Mouse (Mus musculus) stomach, postnatal 0 days (tissue): ENCODE measurements around the gene Mtfmt. TPM values are rescaled to one million over a fixed set of nuclear protein-coding genes. Genes with fewer than 3 reads are reported as not detected.
A peak's percentile ranks its signal among the peaks of the same experiment; 100 is the strongest.

ENCODE experiments used
- ATAC-seq: fragments of 200-750 bp; cut with Nextera tagmentation; 2 replicates; pipeline ENCODE4 v1.8.0; 2017; ENCODE audit not compliant: low FRiP score, low TSS enrichment
- DNase-seq: peaks from one replicate; pipeline ENCODE4 v3.0.0-alpha.2; 2016; ENCODE audit warnings: low spot score
- H3K27ac ChIP-seq: fragments of 300-500 bp; sonication (generic); replicated peaks from 2 replicates; pipeline ENCODE4 v1.5.1; 2014; ENCODE audit warnings: mild to moderate bottlenecking, control low read depth
- H3K27me3 ChIP-seq: fragments of 300-500 bp; sonication (generic); 2 replicates; pipeline ENCODE4 v1.6.1; 2014; ENCODE audit warnings: low read length; ENCODE audit not compliant: control insufficient read depth, insufficient read depth
- H3K36me3 ChIP-seq: fragments of 300-500 bp; sonication (generic); 2 replicates; pipeline ENCODE4 v1.6.1; 2014; ENCODE audit warnings: low read length, mixed read lengths; ENCODE audit not compliant: control insufficient read depth, insufficient read depth
- H3K4me1 ChIP-seq: fragments of 300-500 bp; sonication (generic); replicated peaks from 2 replicates; pipeline ENCODE4 v1.6.1; 2014; ENCODE audit warnings: antibody characterized with exemption; ENCODE audit not compliant: control insufficient read depth, insufficient read depth
- H3K4me2 ChIP-seq: fragments of 300-500 bp; sonication (generic); replicated peaks from 2 replicates; pipeline ENCODE4 v1.6.1; 2014; ENCODE audit warnings: low read depth, mild to moderate bottlenecking, control low read depth, moderate library complexity
- H3K4me3 ChIP-seq: fragments of 300-500 bp; sonication (generic); 2 replicates; pipeline ENCODE4 v1.5.1; 2014; ENCODE audit warnings: low read depth, low read length, control low read depth
- H3K9ac ChIP-seq: fragments of 300-500 bp; sonication (generic); 2 replicates; pipeline ENCODE4 v1.6.1; 2014; ENCODE audit warnings: mild to moderate bottlenecking, low read length, control low read depth, mixed read lengths
- H3K9me3 ChIP-seq: fragments of 300-500 bp; sonication (generic); 2 replicates; pipeline ENCODE4 v1.6.1; 2016; ENCODE audit warnings: low read length; ENCODE audit not compliant: control insufficient read depth
- CTCF ChIP-seq: IDR thresholded peaks from 2 replicates; pipeline ENCODE4 v1.5.1; 2016; ENCODE audit warnings: antibody characterized with exemption, low read depth, mild to moderate bottlenecking, moderate library complexity
- EP300 ChIP-seq: optimal IDR thresholded peaks from 2 replicates; pipeline ENCODE3; 2016; ENCODE audit warnings: antibody characterized with exemption
- WGBS: fragments of 180-500 bp; shearing (Covaris S2); extraction: QIAGEN DNeasy Blood & Tissue Kit; methylation state at CpG from one replicate; pipeline ENCODE4 v1.1.7; 2014; 5-methylcytosine and 5-hydroxymethylcytosine counted together
- polyA plus RNA-seq: library from polyadenylated mRNA; unstranded; fragments of >200 nt; fragmentation: Nextera tagmentation; extraction: Ambion mirVana; gene quantifications from 2 replicates; pipeline ENCODE4 v1.2.1, GENCODE M21; 2015

The Mtfmt gene
- polyA plus RNA-seq, 1 experiment from 2014 or later: 12.4 TPM

DNA sequence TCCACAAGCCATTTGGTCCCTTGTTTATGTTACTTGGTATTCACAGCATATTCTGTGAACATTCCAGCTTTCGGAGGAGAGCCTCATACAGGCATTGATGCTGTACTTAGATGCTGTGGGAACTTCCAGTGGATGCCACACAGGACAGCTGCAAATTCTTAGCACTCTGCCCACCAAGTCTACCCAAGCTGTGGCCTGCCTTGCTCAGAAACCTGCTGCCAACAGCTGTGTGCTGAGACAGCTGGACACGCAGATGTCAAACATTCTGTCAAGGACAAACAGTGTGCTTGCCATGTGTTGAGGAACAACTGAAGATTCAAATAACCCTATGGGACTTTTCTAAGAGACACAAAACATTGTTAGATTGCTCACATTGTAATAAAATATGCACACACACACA is 23.4 kb downstream of the Mtfmt start:
- WGBS: 74% methylated on average over 2 of the region's 2 CpGs
- Histone ChIP-seq H3K9ac (no peak overlapping the region), H3K4me3 (no peak overlapping the region), H3K27me3 (no peaks in the 10 kb centered on the region), H3K27ac (no peak overlapping the region), H3K9me3 (no peaks in the 10 kb centered on the region), H3K4me2 (no peak overlapping the region), H3K4me1 (no peaks in the 10 kb centered on the region), H3K36me3 (no peaks in the 10 kb centered on the region)
- DNase-seq: no peak
- TF ChIP-seq EP300 (no peak), CTCF (no peak)
- no peak for ATAC-seq

DNA sequence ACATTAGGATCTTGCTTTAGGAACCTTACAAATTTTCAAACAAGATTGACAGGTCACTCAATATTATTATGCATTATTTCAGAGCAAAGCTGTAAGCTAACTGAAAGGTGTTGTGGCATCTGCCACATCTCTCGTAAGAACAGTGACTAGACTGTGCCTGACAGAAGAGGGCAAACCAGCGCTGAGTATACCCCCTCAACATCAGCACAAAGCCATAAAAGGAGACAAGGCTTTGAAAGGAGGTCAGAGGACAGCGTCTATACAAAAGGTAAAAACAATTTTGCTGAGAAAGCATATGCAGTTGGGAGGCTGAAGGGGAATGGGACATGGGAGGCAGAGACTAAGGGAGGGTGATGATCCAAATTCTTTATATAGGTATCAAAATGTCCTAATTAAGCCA is 24.6 kb downstream of the Mtfmt start:
- H3K4me3 ChIP-seq: peak overlapping the region; percentile 90
- no peak for DNase-seq
- ATAC-seq: no peak
- H3K27me3 ChIP-seq: no peaks in the 10 kb centered on the region
- H3K27ac ChIP-seq: peak overlapping the region; percentile 91
- H3K4me1 ChIP-seq: no peaks in the 10 kb centered on the region
- H3K9me3 ChIP-seq: no peaks in the 10 kb centered on the region
- no peaks in the 10 kb centered on the region for H3K36me3 ChIP-seq
- peak overlapping the region; percentile 69 for H3K4me2 ChIP-seq
- WGBS: 51% methylated on average over 3 of the region's 3 CpGs
- no peak overlapping the region for H3K9ac ChIP-seq
- TF ChIP-seq EP300: no peak
- TF ChIP-seq CTCF: no peak

DNA sequence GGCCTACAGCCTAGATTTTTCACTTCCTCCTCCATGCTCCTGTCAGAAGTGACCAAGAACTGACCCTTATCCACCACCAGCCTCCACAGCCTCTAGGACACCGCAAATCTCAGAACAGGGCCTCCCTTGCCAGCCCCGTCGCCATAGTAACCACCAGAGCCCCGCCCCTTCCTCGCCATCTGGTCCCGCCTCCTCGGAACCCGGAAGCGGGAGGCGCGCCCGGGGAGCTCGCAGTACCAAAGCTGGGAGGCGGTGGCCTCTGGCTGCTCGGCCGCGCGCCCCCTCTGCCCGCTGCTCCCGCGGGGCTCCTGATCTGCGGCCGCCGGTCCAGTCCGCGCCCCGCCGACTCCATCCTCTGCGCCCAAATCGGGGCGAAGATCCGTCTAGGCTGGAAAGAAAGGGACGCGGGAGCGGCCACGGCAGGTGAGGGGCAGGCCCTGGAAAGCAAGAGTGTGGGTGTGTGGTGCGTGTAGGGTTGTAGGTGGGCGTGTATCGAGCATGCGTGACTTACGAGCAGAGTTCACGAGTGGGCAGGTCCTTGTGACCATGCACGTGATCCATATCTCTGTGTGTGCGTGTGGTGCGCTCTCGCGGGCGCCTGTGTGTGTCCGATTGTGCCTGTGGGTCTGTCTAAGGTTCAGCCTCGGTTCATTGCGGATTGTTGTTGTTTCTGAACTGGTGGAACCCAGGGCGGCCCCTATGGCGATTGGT is 25.3 kb downstream of the Mtfmt start, which contains the start of gene Spg21:
Spg21 (plus strand) TSS at position 216 of the 711 bp plus-strand sequence.
- under 1% methylated on average over 53 of the region's 53 CpGs for whole genome bisulfite sequencing

DNA sequence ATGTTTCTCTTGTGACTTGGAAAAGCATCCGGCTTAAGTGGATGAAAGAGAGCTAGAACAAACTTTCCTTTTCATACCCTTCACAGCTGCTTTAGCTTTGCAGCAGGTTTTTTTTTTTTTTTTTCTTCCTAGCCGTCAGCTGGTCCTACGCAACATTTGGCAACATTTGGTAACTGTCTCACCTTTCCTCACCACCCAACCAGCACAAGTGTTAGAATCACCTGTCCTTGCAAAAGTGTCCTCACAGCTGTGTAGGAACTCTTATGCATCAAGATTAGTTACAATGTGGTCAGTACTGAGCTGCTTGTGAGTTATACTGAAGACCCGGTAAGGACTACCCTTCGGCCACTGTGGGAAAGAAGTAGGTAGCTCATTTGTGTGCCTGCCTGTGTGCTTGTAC is 27.0 kb downstream of the Mtfmt start:
- no peak for DNase-seq
- Histone ChIP-seq H3K4me3 (no peak overlapping the region), H3K4me2 (no peak overlapping the region), H3K4me1 (no peaks in the 10 kb centered on the region), H3K36me3 (peaks cover 6% of the 10 kb centered on the region; the same call in 1 of the 2 replicates), H3K27ac (no peak overlapping the region), H3K9me3 (no peaks in the 10 kb centered on the region), H3K27me3 (no peaks in the 10 kb centered on the region), H3K9ac (no peak overlapping the region)
- ATAC-seq: no peak
- TF ChIP-seq CTCF: no peak
- no peak for TF ChIP-seq EP300
- WGBS: 68% methylated on average over 5 of the region's 5 CpGs

More for the DNA sequence above, 25.3 kb downstream of the Mtfmt start, which contains the start of gene Spg21:
- Histone ChIP-seq H3K4me1 (no peaks in the 10 kb centered on the region), H3K27me3 (no peaks in the 10 kb centered on the region), H3K4me3 (peak within 1 kb of the TSS; percentile 90), H3K36me3 (0 out of 2 replicates have a peak, but pooled peaks cover 3% of the 10 kb centered on the region), H3K27ac (peak within 1 kb of the TSS; percentile 91), H3K4me2 (peak within 1 kb of the TSS; percentile 69), H3K9ac (peak within 1 kb of the TSS; percentile 87), H3K9me3 (no peaks in the 10 kb centered on the region)
- peak; percentile 97 for DNase-seq
- peak; percentile 97 for ATAC-seq
- TF ChIP-seq CTCF (no peak), EP300 (no peak)

DNA sequence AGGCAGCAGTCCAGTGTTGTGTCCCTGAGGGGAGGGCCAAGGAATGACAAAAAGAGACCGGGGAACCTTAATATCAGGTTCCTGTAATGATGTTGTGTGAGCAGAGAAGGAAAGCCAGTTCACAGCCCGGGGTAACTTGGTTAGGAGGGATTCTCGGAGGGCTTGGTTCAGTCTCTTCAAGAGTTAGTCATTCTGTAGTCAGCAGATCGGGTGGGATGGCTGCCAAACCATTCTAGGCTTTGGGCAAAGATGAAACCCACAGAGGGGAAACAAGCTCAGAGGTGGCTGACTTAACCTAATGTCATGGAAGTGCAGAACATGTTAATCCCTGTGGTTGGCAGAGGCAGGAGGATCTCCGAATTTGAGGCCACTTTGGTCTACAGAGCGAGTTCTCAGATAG is 28.6 kb downstream of the Mtfmt start:
- 83% methylated on average over 6 of the region's 6 CpGs for WGBS
- Histone ChIP-seq H3K36me3 (peaks cover 6% of the 10 kb centered on the region; the same call in 1 of the 2 replicates), H3K27ac (no peak overlapping the region), H3K27me3 (no peaks in the 10 kb centered on the region), H3K4me3 (no peak overlapping the region), H3K4me2 (no peak overlapping the region), H3K9me3 (no peaks in the 10 kb centered on the region), H3K4me1 (no peaks in the 10 kb centered on the region), H3K9ac (no peak overlapping the region)
- DNase-seq (no peak), ATAC-seq (no peak)
- TF ChIP-seq CTCF: no peak
- TF ChIP-seq EP300: no peak

DNA sequence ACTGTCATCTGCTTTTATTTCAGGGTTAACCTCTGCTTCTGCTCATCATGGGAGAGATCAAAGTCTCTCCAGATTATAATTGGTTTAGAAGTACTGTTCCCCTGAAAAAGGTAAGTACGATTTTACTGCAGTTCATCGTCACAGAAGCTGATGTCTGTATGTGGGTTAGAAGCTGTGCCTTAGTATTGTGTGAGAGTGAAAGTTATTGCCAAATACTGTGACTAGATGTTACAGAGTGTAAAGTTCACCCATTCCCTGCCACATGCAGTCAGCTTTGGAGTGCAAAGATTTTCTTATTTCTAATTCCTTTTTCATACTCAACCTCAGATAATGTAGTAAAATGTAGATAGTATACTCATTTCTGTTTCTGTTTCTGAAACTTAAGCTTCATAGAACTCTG is 29.7 kb downstream of the Mtfmt start:
- no peaks in the 10 kb centered on the region for H3K9me3 ChIP-seq
- 93% methylated on average over 2 of the region's 2 CpGs for WGBS
- no peak overlapping the region for H3K27ac ChIP-seq
- DNase-seq (no peak), ATAC-seq (no peak)
- H3K4me2 ChIP-seq: no peak overlapping the region
- no peak overlapping the region for H3K9ac ChIP-seq
- H3K36me3 ChIP-seq: peaks cover 10% of the 10 kb centered on the region; the same call in 1 of the 2 replicates
- H3K27me3 ChIP-seq: no peaks in the 10 kb centered on the region
- TF ChIP-seq CTCF (no peak), EP300 (no peak)
- no peak overlapping the region for H3K4me3 ChIP-seq
- H3K4me1 ChIP-seq: no peaks in the 10 kb centered on the region
